Mouse (Mus musculus) ES-E14 (cell line): Measurements from ENCODE around the gene Fyn.

ENCODE experiments used
- CHD2 ChIP-seq: IDR thresholded peaks from 2 replicates; pipeline ENCODE4 v1.6.1; 2014; ENCODE audit warnings: mild to moderate bottlenecking, low read depth, low read length, inconsistent platforms
- HCFC1 ChIP-seq: IDR thresholded peaks from 2 replicates; pipeline ENCODE4 v1.6.1; 2012; ENCODE audit warnings: low read length, inconsistent platforms, borderline replicate concordance; ENCODE audit not compliant: insufficient read depth
- MAFK ChIP-seq: IDR thresholded peaks from 2 replicates; pipeline ENCODE4 v1.6.1; 2014; ENCODE audit warnings: mild to moderate bottlenecking, low read depth, low read length, inconsistent platforms; ENCODE audit not compliant: insufficient read depth
- ZC3H11A ChIP-seq: IDR thresholded peaks from 2 replicates; pipeline ENCODE4 v1.6.1; 2012; ENCODE audit warnings: low read depth, mild to moderate bottlenecking, inconsistent platforms, low read length, borderline replicate concordance
- ZNF384 ChIP-seq: IDR thresholded peaks from 2 replicates; pipeline ENCODE4 v1.6.1; 2012; ENCODE audit warnings: low read depth, low read length, inconsistent platforms

GRCm38 (mm10) chr10:39440506-39440905, 71.9 kb downstream of the Fyn start:
- TF ChIP-seq CHD2: no peak
- TF ChIP-seq MAFK: no peak
- TF ChIP-seq ZNF384: no peak
- TF ChIP-seq ZC3H11A: no peak
- TF ChIP-seq HCFC1: no peak
